ENCODE assay signal across 10 mouse cellular contexts in the genomic region with DNA sequence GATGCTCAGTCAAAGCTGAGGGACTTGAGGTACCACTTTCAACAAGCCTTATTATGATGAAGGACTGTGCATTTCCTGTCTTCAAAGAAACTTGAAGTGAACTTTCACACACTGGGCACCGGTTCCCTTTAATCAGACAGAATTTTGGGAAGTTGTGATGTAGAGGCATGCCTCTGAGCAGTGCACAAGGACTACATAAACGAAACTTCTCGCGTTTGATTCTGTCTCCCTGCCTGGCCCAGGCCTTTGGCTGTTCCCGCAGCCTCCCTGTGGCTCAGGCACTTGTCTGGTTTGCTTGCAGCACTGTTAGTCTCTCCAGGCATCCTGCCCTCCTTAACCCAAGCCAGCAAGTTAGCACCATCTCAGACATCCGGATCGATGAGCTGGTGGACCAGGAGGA. TPM values are rescaled to one million over a fixed set of nuclear protein-coding genes. Genes with fewer than 3 reads are reported as not detected.
DNase-seq lines count a peak whose midpoint lies in the region; ATAC-seq and TF ChIP-seq lines count a peak whose summit lies in the region.
"Had no signal": no experiment of that assay in that cellular context is flagged by ENCODE, and none has a peak within 500 bp of the region (broad histone marks: within the 10 kb centered on the region; RNA-seq: fewer than 3 reads in every experiment).

No protein-coding gene starts in this region.

- peak overlapping the region; percentile 46 for H3K27ac ChIP-seq in bone marrow macrophage, adult 2 months (ENCODE audit: insufficient read depth, low read depth, low read length)
- no peak overlapping the region for H3K27ac ChIP-seq in midbrain, embryonic 11.5 days (ENCODE audit: low read depth, low read length)
- H3K27ac ChIP-seq: midbrain, embryonic 15.5 days had no signal

- no peak overlapping the region for H3K4me3 ChIP-seq in bone marrow macrophage, adult 2 months (ENCODE audit: insufficient read depth, low read length)
- no peak overlapping the region for H3K4me3 ChIP-seq in midbrain, embryonic 11.5 days (ENCODE audit: low read depth, low read length)
- H3K4me3 ChIP-seq: midbrain, embryonic 15.5 days had no signal

- no peak for TF ChIP-seq POLR2A in bone marrow macrophage, adult 2 months (IDR thresholded peaks at IDR 0.05; ENCODE audit: borderline replicate concordance, low read depth, low read length)

- peak; percentile 30 to 46 for DNase-seq in frontal cortex, postnatal 10 days (ENCODE audit: low spot score in 2 of 2)
- DNase-seq in frontal cortex, adult 2 months (ENCODE audit: extremely low spot score in 1 of 2, low spot score in 1 of 2): no peak
- peak; percentile 20 for DNase-seq in 3T3-L1 (ENCODE audit: low read depth, low spot score)
- DNase-seq in yolk sac, embryonic 10.5 days (ENCODE audit: low spot score): no peak
- no peak for DNase-seq in midbrain, embryonic 11.5 days (ENCODE audit: low spot score, missing footprints)
- no peak for DNase-seq in gastrocnemius, adult 8-10 months (ENCODE audit: low spot score in 2 of 2)
- DNase-seq: gastrocnemius, postnatal 10 days had no signal

- H3K27me3 ChIP-seq in midbrain, embryonic 11.5 days (ENCODE audit: control insufficient read depth, insufficient read depth, low read length): no peaks in the 10 kb centered on the region
- H3K27me3 ChIP-seq: midbrain, embryonic 15.5 days had no signal

- no peak for TF ChIP-seq CTCF in bone marrow macrophage, adult 2 months (IDR thresholded peaks at IDR 0.05; ENCODE audit: low read depth, low read length)

- WGBS in midbrain, embryonic 11.5 days: 81% methylated on average over 7 of the region's 7 CpGs

- no peaks in the 10 kb centered on the region for H3K36me3 ChIP-seq in midbrain, embryonic 11.5 days (ENCODE audit: control insufficient read depth, insufficient read depth, low read length)
- H3K36me3 ChIP-seq: midbrain, embryonic 15.5 days had no signal

- peaks cover 35% of the 10 kb centered on the region for H3K4me1 ChIP-seq in bone marrow macrophage, adult 2 months (ENCODE audit: control insufficient read depth, insufficient read depth, low read length)
- no peaks in the 10 kb centered on the region for H3K4me1 ChIP-seq in midbrain, embryonic 11.5 days (ENCODE audit: control insufficient read depth, insufficient read depth, low read length)
- H3K4me1 ChIP-seq: midbrain, embryonic 15.5 days had no signal

- no peak overlapping the region for H3K9ac ChIP-seq in midbrain, embryonic 11.5 days (ENCODE audit: low read length)
- H3K9ac ChIP-seq: midbrain, embryonic 15.5 days had no signal

- H3K9me3 ChIP-seq in midbrain, embryonic 11.5 days (ENCODE audit: control insufficient read depth, low read length): no peaks in the 10 kb centered on the region
- H3K9me3 ChIP-seq: midbrain, embryonic 15.5 days had no signal

- peak; percentile 18 for ATAC-seq in inflammation-experienced regulatory T-cells, adult 6 months
- ATAC-seq in midbrain, embryonic 11.5 days (ENCODE audit: low FRiP score): no peak
- ATAC-seq: midbrain, embryonic 15.5 days had no signal

- H3K4me2 ChIP-seq in midbrain, embryonic 11.5 days: no peak overlapping the region
- H3K4me2 ChIP-seq: midbrain, embryonic 15.5 days had no signal

RNA-seq across cellular contexts. Expression of a gene that starts 10.2 kb away (rescaled TPM):
- 3.6 and 4.5 TPM in 2 replicates for polyA plus RNA-seq in frontal cortex, adult 2 months (2012; rRNA removed)
- polyA plus RNA-seq in bone marrow macrophage, adult 2 months (2012; ENCODE audit: insufficient read depth, insufficient read length, missing spikeins): 0.93 and 1.2 TPM in 2 replicates
- polyA plus RNA-seq in inflammation-experienced regulatory T-cells, adult 6 months (2017; shearing (Covaris generic)): 1 to 10 TPM; 1.7 to 5.3 (median 4.2) TPM
- polyA plus RNA-seq in midbrain, embryonic 11.5 days (2014; fragmentation: Nextera tagmentation; extraction: Ambion mirVana): 1.2 and 1.5 TPM in 2 replicates
- total RNA-seq in gastrocnemius, adult 8-10 months (2022): under 1 TPM in 1 of 4 experiments, not detected in 3; 0.16 TPM

RNA-seq across cellular contexts. Expression of a gene that starts 39.4 kb away (rescaled TPM):
- polyA plus RNA-seq in frontal cortex, adult 2 months (2012; rRNA removed): 57.6 and 73.7 TPM in 2 replicates
- polyA plus RNA-seq in bone marrow macrophage, adult 2 months (2012; ENCODE audit: insufficient read depth, insufficient read length, missing spikeins): 91.0 and 100 TPM in 2 replicates
- 10 to 100 TPM; 19.3 to 35.5 (median 34.2) TPM for polyA plus RNA-seq in inflammation-experienced regulatory T-cells, adult 6 months (2017; shearing (Covaris generic))
- 34.1 and 35.3 TPM in 2 replicates for polyA plus RNA-seq in midbrain, embryonic 11.5 days (2014; fragmentation: Nextera tagmentation; extraction: Ambion mirVana)
- 10 to 100 TPM; 23.4 to 30.2 (median 28.0) TPM for total RNA-seq in gastrocnemius, adult 8-10 months (2022)

RNA-seq across cellular contexts. Expression of a gene that starts 58.0 kb away (rescaled TPM):
- polyA plus RNA-seq in frontal cortex, adult 2 months (2012; rRNA removed): 73.7 and 83.3 TPM in 2 replicates
- 25.9 and 28.1 TPM in 2 replicates for polyA plus RNA-seq in bone marrow macrophage, adult 2 months (2012; ENCODE audit: insufficient read depth, insufficient read length, missing spikeins)
- 10 to 100 TPM; 12.6 to 23.9 (median 21.1) TPM for polyA plus RNA-seq in inflammation-experienced regulatory T-cells, adult 6 months (2017; shearing (Covaris generic))
- 33.7 and 35.3 TPM in 2 replicates for polyA plus RNA-seq in midbrain, embryonic 11.5 days (2014; fragmentation: Nextera tagmentation; extraction: Ambion mirVana)
- 10 to 100 TPM; 14.4 to 18.5 (median 16.4) TPM for total RNA-seq in gastrocnemius, adult 8-10 months (2022)

Comparison
In these comparisons a context has a peak if more than half of its experiments do, and no peak if none do; other contexts are left out.
1. DNase-seq: peak in frontal cortex, postnatal 10 days (2 of 2) and 3T3-L1 (single experiment); none in frontal cortex, adult 2 months (0 of 2), yolk sac, embryonic 10.5 days (single experiment), midbrain, embryonic 11.5 days (single experiment) and gastrocnemius, adult 8-10 months (0 of 2).